ENCODE assay signal across 7 mouse cellular contexts in the genomic region with DNA sequence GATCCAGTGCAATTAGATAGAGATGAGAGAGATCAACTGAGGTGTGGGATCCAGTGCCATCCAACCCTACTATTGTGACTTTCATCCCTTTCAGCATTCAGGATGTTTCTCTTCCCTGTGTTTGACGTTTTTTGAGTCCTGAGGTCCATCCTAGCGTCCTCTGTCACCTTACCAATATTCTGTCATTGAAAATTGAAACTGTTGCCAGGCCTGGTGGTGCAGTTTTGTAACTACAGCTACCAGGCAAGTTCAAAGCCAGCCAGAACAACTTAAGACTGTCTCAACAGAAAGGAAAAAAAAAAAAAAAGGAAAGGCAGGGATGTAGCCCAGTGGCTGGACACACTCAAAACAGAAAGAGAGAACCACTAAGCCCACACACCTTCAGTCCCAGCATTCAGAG. TPM values are rescaled to one million over a fixed set of nuclear protein-coding genes. Genes with fewer than 3 reads are reported as not detected.
DNase-seq lines count a peak whose midpoint lies in the region; ATAC-seq and TF ChIP-seq lines count a peak whose summit lies in the region.

No protein-coding gene starts in this region.

- TF ChIP-seq CTCF in left cerebral cortex, adult 2 months (IDR thresholded peaks at IDR 0.05): peak; percentile 30
- 0 out of 2 replicates have a peak, but pooled peaks have one; percentile 7 for TF ChIP-seq CTCF in cortical plate, adult 2 months (IDR thresholded peaks at IDR 0.05; ENCODE audit: extremely low read depth, insufficient read depth, low read length)

- 82% methylated on average over 2 of the region's 2 CpGs for WGBS in intestine, embryonic 14.5 days
- WGBS in neural tube, embryonic 14.5 days: 86% methylated on average over 2 of the region's 2 CpGs

- H3K4me3 ChIP-seq in left cerebral cortex, adult 2 months: peak overlapping the region; percentile 66
- peak overlapping the region; percentile 76; the same call in 1 of the 2 replicates for H3K4me3 ChIP-seq in cortical plate, adult 2 months (ENCODE audit: insufficient read depth, low read length)
- 0 out of 2 replicates have a peak overlapping the region, but pooled peaks have one; percentile 99 for H3K4me3 ChIP-seq in intestine, embryonic 14.5 days (ENCODE audit: low read depth, low read length)
- no peak overlapping the region for H3K4me3 ChIP-seq in neural tube, embryonic 14.5 days (ENCODE audit: low read depth, low read length)

- intact Hi-C loops in left cerebral cortex, adult 2 months (cut with DNase I): no loop called here

- TF ChIP-seq POLR2A in cortical plate, adult 2 months (IDR thresholded peaks at IDR 0.05; ENCODE audit: extremely low read depth, insufficient read depth, low read length): no peak

- peak overlapping the region; percentile 87 for H3K4me2 ChIP-seq in intestine, embryonic 14.5 days (ENCODE audit: low read length)
- peak overlapping the region; percentile 82; the same call in 1 of the 2 replicates for H3K4me2 ChIP-seq in neural tube, embryonic 14.5 days (ENCODE audit: low read depth, low read length)

- H3K4me1 ChIP-seq in cortical plate, adult 2 months (ENCODE audit: control insufficient read depth, insufficient read depth, low read length): peaks cover 2% of the 10 kb centered on the region; the same call in 1 of the 2 replicates
- H3K4me1 ChIP-seq in intestine, embryonic 14.5 days (replicated peaks; ENCODE audit: control insufficient read depth, insufficient read depth, low read length): peaks cover 29% of the 10 kb centered on the region
- peaks cover 30% of the 10 kb centered on the region for H3K4me1 ChIP-seq in neural tube, embryonic 14.5 days (ENCODE audit: control insufficient read depth, insufficient read depth, low read length)

- no peaks in the 10 kb centered on the region for H3K27me3 ChIP-seq in intestine, embryonic 14.5 days (replicated peaks; ENCODE audit: control insufficient read depth, insufficient read depth, low read length)
- H3K27me3 ChIP-seq in neural tube, embryonic 14.5 days (ENCODE audit: control insufficient read depth, insufficient read depth, low read length): no peaks in the 10 kb centered on the region

- peaks cover 21% of the 10 kb centered on the region for H3K36me3 ChIP-seq in intestine, embryonic 14.5 days (ENCODE audit: control insufficient read depth, insufficient read depth, low read length)
- H3K36me3 ChIP-seq in neural tube, embryonic 14.5 days (ENCODE audit: control insufficient read depth, insufficient read depth, low read length): peaks cover 14% of the 10 kb centered on the region

- ATAC-seq in intestine, embryonic 14.5 days (replicated peaks; ENCODE audit: low FRiP score, low TSS enrichment, low read depth): no peak
- no peak for ATAC-seq in neural tube, embryonic 14.5 days (ENCODE audit: low read depth)

- DNase-seq in left cerebral cortex, adult 2 months (ENCODE audit: extremely low spot score in 1 of 2, low spot score in 2 of 2): no peak
- no peak for DNase-seq in left cerebral cortex, adult 8-10 months (ENCODE audit: low spot score in 2 of 2)
- no peak for DNase-seq in intestine, embryonic 14.5 days (ENCODE audit: low spot score)
- DNase-seq in retina, postnatal 1 day: no peak
- DNase-seq in spleen, adult 18-20 months: no peak

- H3K9ac ChIP-seq in intestine, embryonic 14.5 days (ENCODE audit: low read length): no peak overlapping the region
- H3K9ac ChIP-seq in neural tube, embryonic 14.5 days (replicated peaks; ENCODE audit: low read depth, low read length): peak overlapping the region; percentile 50; the same call in 1 of the 2 replicates

- H3K9me3 ChIP-seq in intestine, embryonic 14.5 days (ENCODE audit: control insufficient read depth, low read length): no peaks in the 10 kb centered on the region
- no peaks in the 10 kb centered on the region for H3K9me3 ChIP-seq in neural tube, embryonic 14.5 days (ENCODE audit: control insufficient read depth, low read length)

- H3K27ac ChIP-seq in left cerebral cortex, adult 2 months: peak overlapping the region; percentile 96
- H3K27ac ChIP-seq in cortical plate, adult 2 months (ENCODE audit: insufficient read depth, low read length): peak overlapping the region; percentile 88
- H3K27ac ChIP-seq in intestine, embryonic 14.5 days (ENCODE audit: low read depth): no peak overlapping the region
- H3K27ac ChIP-seq in neural tube, embryonic 14.5 days (ENCODE audit: low read depth, low read length): no peak overlapping the region; the same call in 1 of the 2 replicates

RNA-seq across cellular contexts. Expression of a gene that starts 1.3 kb away (rescaled TPM):
- 100 to 1,000 TPM; 555 to 562 TPM for total RNA-seq in left cerebral cortex, adult 2 months (2021)
- total RNA-seq in left cerebral cortex, adult 8-10 months (2022): 100 to 1,000 TPM; 555 to 620 (median 586) TPM
- 1,299 and 1,338 TPM in 2 replicates for polyA plus RNA-seq in cortical plate, adult 2 months (2012; rRNA removed)
- 1,777 and 1,828 TPM in 2 replicates for polyA plus RNA-seq in intestine, embryonic 14.5 days (2014; fragmentation: Nextera tagmentation; extraction: Ambion mirVana)
- 831 and 835 TPM in 2 replicates for polyA plus RNA-seq in neural tube, embryonic 14.5 days (2014; fragmentation: Nextera tagmentation; extraction: Ambion mirVana)

RNA-seq across cellular contexts. Expression of a gene that starts 3.2 kb away (rescaled TPM):
- 10 to 100 TPM; 30.7 to 32.9 TPM for total RNA-seq in left cerebral cortex, adult 2 months (2021)
- total RNA-seq in left cerebral cortex, adult 8-10 months (2022): 10 to 100 TPM; 29.9 to 33.3 (median 32.4) TPM
- polyA plus RNA-seq in cortical plate, adult 2 months (2012; rRNA removed): 33.7 and 36.7 TPM in 2 replicates
- 3.1 TPM in 2 replicates for polyA plus RNA-seq in intestine, embryonic 14.5 days (2014; fragmentation: Nextera tagmentation; extraction: Ambion mirVana)
- 6.4 and 8.9 TPM in 2 replicates for polyA plus RNA-seq in neural tube, embryonic 14.5 days (2014; fragmentation: Nextera tagmentation; extraction: Ambion mirVana)

RNA-seq across cellular contexts. Expression of a gene that starts 30.4 kb away (rescaled TPM):
- total RNA-seq in left cerebral cortex, adult 2 months (2021): 10 to 100 TPM; 10.2 to 10.4 TPM
- 10 to 100 TPM; 11.9 to 13.7 (median 12.8) TPM for total RNA-seq in left cerebral cortex, adult 8-10 months (2022)
- 11.6 and 12.0 TPM in 2 replicates for polyA plus RNA-seq in cortical plate, adult 2 months (2012; rRNA removed)
- polyA plus RNA-seq in intestine, embryonic 14.5 days (2014; fragmentation: Nextera tagmentation; extraction: Ambion mirVana): 27.3 and 28.0 TPM in 2 replicates
- polyA plus RNA-seq in neural tube, embryonic 14.5 days (2014; fragmentation: Nextera tagmentation; extraction: Ambion mirVana): 10.0 and 25.9 TPM in 2 replicates

RNA-seq across cellular contexts. Expression of a gene that starts 36.2 kb away (rescaled TPM):
- total RNA-seq in left cerebral cortex, adult 2 months (2021): 100 to 1,000 TPM; 253 to 254 TPM
- 100 to 1,000 TPM; 262 to 275 (median 268) TPM for total RNA-seq in left cerebral cortex, adult 8-10 months (2022)
- polyA plus RNA-seq in cortical plate, adult 2 months (2012; rRNA removed): 209 and 223 TPM in 2 replicates
- polyA plus RNA-seq in intestine, embryonic 14.5 days (2014; fragmentation: Nextera tagmentation; extraction: Ambion mirVana): 71.9 and 82.2 TPM in 2 replicates
- polyA plus RNA-seq in neural tube, embryonic 14.5 days (2014; fragmentation: Nextera tagmentation; extraction: Ambion mirVana): 179 and 205 TPM in 2 replicates

RNA-seq across cellular contexts. Expression of a gene that starts 52.3 kb away (rescaled TPM):
- total RNA-seq in left cerebral cortex, adult 2 months (2021): 10 to 100 TPM; 12.4 to 15.7 TPM
- total RNA-seq in left cerebral cortex, adult 8-10 months (2022): 10 to 100 TPM; 11.7 to 16.1 (median 14.8) TPM
- 11.9 and 12.9 TPM in 2 replicates for polyA plus RNA-seq in cortical plate, adult 2 months (2012; rRNA removed)
- polyA plus RNA-seq in intestine, embryonic 14.5 days (2014; fragmentation: Nextera tagmentation; extraction: Ambion mirVana): 11.3 TPM in 2 replicates
- polyA plus RNA-seq in neural tube, embryonic 14.5 days (2014; fragmentation: Nextera tagmentation; extraction: Ambion mirVana): 11.7 and 18.1 TPM in 2 replicates

Comparison
In these comparisons a context has a peak if more than half of its experiments do, and no peak if none do; other contexts are left out.
1. H3K27ac ChIP-seq: peak in left cerebral cortex, adult 2 months (single experiment) and cortical plate, adult 2 months (single experiment); none in intestine, embryonic 14.5 days (single experiment) and neural tube, embryonic 14.5 days (single experiment).